Mouse (Mus musculus) thymus, postnatal 0 days (tissue): ENCODE results near the gene 1700025G04Rik. TPM values are rescaled to one million over a fixed set of nuclear protein-coding genes. Genes with fewer than 3 reads are reported as not detected.

Source experiments
- DNase-seq: peaks from one replicate; pipeline ENCODE4 v3.0.0-alpha.2; 2015; ENCODE audit warnings: low spot score
- polyA plus RNA-seq: library from polyadenylated mRNA; unstranded; fragments of >200 nt; fragmentation: Nextera tagmentation; extraction: Ambion mirVana; gene quantifications from 2 replicates; pipeline ENCODE4 v1.2.1, GENCODE M21; 2015

1700025G04Rik gene
- polyA plus RNA-seq, 1 experiment from 2014 or later, result 26.1 TPM

DNA sequence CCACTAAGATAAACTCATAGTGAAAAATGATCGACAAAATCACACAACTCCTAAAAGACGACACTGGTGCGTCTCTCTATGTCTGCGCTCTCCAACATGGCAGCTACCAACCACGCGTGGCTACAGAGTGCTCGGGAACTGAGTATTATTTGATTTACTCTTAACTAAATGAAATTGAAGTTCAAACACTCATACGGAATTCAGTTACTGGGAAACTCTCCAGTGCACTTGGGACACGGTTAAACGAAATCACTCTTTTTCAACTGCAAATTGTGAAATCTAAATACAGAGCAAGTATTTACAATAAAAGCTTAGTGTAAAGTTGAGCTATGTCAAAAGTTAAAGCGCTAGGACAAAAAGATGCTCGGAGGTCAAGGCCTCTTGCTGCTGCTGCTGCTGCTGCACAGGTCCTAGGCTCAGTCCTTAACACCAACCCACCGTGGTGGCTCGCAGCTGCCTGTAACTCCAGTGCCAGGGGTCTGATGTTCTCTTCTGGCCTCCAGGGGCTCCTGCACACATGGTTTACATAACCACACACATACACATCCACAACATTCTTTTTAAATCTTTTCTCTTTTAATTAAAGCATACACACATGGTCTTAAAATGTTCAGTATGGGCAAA lies 13.6 kb downstream of the 1700025G04Rik start:
- DNase-seq, result no peak

DNA sequence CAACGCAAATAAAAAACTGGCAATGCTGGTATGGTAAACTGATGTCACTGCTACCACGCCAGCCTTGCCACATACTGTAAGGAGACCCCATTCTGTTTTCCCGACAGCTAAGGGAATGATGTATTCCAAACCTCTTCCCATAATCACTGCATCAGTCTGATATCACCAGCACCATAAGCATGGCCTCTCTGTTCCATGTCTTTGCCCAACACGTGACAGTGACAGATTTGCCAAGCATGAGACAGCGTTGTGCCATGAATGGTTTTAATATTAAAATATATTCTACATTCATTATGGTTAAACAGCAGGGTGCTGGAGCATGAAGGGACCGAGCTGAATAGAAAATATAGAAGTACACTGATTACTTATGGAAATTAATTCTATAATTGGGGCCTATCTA lies 14.2 kb downstream of the 1700025G04Rik start:
- DNase-seq, result no peak

DNA sequence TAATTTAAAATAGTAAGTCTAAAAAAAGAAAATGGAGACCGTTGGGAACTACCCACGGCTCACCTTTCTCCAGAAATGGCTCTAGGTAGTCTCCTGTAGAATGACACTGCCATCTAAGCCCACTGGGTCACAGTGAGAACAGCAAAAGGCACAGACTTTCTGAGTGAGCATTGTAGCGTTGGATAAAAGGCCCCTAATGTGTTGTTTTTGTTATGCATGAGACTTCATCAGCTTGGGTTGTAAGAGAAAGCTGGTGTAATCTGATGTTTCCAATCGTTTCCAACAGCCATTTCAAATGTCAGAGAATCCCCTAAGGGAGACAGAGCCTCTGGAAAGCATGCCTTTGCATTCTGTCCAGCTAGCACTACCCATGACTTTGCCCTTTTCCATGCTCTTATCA lies 19.5 kb downstream of the 1700025G04Rik start:
- no peak for DNase-seq

DNA sequence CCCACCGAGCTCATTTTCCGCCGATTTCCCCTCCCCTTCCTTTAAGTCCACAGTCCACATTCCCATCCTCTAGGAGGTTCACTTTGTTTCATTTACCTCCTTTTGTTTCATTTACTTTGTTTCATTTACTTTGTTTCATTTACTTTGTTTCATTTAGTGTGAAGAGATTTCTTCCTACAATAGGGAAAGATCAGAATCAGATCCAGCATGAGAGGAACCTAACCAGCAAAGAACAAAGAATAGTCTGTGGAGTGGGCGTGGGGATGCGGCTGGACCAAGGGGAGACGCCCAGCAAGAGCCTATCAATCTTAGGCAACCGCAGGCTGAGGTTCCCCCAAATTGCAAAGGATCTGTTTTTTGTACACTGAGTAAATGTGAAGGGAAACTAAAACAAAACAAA lies 20.2 kb downstream of the 1700025G04Rik start:
- no peak for DNase-seq

DNA sequence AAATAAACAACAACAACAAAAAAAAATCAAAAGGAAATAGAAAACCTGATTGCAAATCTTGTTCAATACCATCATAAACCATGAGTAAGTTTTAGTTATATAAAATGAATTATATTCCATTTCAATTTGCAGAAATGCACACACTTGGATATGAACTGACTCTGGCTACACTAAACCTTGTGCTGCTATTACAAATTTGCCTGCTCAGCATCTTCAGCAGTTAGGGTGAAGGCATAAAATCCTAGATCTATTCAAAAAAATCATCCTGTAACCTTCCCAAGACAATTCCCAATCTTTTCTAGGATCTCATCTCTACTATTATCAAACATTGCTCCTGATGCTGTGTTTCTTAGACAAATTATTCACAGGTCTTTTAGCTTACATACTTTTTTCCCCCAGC lies 22.0 kb downstream of the 1700025G04Rik start:
- no peak for DNase-seq

DNA sequence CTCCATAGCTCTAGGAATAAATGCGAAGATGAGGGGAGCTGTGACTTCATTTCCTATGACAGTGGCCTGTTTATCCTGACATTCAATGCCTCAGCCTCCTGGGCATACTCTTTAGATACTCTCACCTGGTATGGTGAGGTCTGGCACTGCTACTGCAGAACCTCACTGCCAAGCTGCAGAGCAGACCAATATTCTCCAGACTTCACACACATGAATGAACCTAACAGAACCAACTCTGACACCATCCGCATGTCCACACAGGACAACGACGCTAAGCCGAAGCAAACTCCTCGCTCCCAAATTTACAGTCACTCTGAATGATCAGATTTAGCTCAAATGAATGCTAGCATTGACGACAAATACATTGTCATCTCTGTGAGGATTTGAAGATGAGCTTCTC lies 24.4 kb downstream of the 1700025G04Rik start:
- DNase-seq, result no peak

DNA sequence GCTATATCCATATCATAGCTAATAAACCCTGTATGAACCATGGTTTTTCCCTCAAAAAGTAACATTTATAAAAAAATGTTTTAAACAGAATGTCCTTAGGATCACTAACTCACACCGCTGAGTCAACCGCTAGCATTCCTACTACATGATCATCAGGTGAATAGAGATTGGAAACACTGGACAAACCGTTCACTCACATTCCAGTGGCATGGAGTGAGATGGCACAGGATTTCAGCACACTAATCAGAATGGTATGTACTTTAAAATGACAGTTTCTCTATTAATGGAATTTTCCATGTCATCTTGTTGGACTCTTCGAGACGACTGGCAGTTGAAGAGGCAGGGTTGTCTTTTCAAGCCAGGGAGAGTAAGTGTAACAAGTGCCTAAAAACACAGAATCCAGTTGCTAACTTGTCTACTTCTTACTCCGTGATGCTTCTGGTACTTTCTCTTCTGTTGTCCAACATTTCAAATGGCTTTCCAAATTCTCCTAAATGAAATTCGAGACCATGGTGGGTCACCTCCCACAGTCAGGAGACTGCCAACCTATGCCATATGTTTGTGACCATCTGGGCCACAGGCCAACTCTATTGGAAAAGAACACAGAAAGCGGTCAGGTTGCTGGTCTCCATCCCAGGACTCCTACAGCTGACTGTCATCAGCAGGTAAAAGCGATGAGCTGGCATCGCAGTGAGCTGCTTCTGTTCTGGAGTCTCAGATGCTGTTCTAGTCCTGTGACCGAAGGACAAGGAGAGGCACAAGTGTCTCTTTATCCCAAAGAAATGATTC lies 26.4 kb downstream of the 1700025G04Rik start:
- no peak for DNase-seq

DNA sequence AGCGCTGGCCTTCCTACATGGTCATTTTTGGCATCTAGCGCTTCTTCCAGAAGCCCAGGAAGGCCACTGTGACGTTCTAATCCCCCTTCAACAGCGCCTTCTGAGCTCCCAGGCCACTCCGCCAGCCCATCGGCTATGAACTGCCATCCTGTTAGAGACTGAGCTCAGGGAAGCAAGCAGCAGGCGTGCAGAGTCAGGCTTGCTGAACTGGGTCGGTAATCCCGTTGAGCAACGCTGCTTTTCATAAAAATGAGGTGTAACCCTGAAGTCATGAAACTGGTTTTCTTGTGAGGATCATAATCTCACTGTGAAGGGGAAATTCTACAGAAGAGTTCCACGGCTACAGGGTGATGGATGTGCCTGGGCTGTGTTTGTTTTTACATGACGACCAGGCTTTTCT lies 28.2 kb downstream of the 1700025G04Rik start:
- DNase-seq, result no peak

DNA sequence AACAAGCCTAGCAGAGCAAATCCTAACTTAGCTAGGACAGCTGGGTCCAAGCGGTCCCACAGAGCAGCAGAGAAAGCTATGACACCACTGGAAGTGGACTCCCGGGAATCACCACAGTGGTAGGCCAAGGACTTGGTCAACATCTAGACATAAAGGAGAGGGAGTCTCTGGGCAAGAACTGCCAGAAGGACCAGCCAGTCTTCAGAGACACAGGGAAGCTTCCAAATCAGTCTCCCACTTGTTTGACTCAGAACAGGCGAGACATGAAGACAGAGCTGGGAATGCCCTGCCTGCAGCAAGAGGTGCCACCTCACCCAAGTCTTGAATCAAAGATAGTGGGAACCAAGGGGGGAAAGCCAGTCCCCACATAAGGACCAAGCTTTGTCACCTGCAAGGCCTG lies 29.7 kb downstream of the 1700025G04Rik start:
- DNase-seq, result no peak

DNA sequence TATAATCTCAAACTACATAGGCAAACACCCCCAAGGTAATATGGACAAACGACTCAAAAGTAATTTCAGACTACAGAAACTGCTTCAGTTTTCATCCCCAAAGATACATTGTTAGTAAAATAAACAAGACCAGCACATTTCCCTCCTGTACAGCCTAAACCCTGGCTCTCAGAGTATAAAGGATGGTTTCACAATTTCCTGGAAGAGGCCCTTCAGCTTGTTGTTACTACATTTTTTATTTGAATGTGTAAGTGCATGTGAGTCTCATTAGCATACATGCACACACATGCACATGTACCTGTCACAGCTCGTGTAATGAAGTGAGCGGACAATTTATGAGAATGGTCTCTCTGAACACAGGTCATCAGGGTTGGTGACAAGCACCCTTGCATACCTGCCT lies 31.1 kb downstream of the 1700025G04Rik start:
- DNase-seq, result no peak

DNA sequence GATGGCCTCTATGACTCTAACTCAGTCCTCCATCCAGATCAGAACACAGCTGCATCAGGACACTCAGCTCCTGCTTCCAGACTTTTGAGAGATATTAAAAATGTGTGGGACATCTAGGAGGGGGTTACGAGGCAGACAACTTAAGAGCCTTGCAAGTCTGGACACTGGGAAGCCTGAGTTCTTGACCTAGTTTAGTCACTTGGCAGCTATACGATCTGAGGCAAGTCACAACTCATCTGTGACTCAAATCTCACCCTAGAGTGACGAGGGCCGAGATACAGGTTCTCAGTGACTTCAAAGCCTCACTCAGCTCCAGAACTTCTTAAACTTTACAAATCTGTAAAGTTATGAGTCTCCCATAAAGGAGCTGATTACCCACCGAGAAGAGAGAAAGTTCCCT lies 36.8 kb downstream of the 1700025G04Rik start:
- no peak for DNase-seq

DNA sequence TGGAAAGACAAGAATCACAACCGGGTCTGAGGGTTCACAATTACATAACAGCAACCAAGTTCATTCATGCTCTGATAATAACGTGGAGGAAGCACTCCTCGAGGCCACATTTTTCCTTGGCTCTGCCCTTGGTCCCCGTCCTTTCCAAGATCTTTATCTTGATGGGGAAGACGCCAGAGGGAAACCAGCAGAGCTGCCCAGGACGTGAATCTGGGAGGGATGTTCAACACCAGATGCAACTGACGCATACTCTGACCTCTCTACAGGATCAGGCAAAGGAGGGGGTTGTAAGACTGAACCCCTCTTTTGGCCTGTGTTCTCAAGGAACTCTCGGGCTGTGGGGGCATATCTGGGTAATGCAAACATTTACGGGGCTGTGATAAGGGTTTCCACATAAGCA lies 38.1 kb downstream of the 1700025G04Rik start:
- DNase-seq, result no peak

DNA sequence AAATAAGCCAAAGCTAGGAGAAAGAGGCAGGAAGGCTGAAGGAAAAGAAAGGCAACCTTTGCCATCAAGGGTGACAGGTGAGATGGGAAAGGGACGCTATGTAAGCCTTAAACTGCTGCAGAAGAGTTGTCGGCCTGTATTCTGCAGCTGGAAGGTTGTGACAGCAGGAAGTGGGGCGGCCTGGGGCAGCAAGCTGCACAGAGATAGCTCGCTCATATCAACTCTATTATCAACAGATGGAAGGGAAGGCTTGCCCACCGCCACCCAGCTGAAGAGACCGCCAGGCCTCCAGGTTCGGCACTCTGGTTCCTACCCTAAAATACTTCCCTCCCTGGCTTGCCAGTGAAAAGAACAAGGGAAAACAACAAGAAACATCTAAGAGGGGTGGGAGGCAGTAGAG lies 39.9 kb downstream of the 1700025G04Rik start:
- peak; percentile 36 for DNase-seq

DNA sequence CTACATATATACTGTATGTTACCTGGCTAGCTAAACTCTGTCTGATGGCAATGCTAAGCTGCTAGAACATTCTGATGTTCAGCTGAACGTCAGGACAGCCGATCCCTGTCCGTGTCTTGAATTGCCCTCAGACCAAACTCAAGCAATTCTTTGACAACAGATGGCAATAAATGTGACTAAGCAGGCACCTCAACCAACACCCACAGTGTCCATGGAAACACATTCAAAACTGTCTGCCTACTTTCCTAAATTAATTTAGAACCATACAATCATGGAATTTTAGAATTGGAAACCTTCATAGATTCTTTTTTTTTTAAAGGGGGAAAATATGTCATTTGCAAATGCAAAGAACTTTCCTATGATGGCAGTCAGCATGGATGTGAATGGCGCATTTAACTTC lies 41.6 kb downstream of the 1700025G04Rik start:
- no peak for DNase-seq

DNA sequence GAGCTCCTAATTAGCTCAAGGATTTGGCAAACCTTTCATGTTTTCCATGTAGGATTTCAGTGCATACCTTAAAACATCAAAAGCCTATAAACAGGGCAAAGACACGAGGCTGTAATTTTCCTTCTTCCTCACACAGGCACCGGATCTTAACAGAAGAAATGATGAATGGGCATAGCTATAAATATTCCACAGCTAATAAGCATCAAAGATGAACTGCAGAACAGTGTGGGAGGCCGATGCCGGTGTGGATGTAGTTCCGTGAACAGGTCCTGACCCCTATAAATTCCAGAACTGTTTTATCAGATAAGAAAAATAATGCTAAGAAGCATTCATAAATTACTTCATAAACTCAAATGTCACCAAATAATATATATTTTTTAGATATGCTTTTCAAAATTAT lies 42.5 kb downstream of the 1700025G04Rik start:
- no peak for DNase-seq

DNA sequence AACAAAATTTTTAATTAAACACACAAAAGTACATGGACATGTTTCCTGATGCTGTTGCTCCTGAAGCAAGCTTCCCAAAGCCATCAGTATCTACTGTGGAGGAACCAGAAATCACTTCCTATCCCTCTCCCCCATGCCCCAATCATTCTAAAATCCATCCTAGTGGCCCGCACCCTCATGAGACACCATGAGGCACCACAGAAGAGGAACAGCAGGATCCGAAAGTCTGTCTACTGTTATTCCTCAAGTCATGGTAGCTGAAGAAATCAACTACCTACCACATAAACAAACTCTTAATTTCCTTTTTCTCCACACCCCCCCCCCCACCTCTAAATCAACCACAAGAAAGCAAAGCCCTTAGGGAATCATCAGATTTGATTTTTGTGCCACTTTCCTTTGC lies 46.5 kb downstream of the 1700025G04Rik start:
- no peak for DNase-seq

DNA sequence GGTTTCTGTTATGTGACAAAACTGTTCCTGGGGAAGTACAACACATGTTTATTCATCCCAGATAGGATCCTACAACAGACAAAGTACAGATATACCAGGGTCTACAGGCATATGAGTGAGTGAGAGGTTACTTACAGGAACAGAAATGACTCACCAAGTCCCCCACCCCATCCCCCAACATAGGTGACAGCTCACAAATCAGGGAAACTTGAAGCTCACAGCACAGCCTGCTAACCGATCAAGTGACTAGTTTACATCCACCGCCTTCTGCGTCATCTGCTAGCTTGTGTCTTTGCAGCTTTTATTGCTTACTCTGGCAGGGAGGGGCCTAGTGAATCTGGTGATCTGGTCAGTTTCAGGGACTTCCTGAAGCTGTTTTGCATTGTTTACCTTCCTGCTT lies 47.5 kb downstream of the 1700025G04Rik start:
- no peak for DNase-seq

DNA sequence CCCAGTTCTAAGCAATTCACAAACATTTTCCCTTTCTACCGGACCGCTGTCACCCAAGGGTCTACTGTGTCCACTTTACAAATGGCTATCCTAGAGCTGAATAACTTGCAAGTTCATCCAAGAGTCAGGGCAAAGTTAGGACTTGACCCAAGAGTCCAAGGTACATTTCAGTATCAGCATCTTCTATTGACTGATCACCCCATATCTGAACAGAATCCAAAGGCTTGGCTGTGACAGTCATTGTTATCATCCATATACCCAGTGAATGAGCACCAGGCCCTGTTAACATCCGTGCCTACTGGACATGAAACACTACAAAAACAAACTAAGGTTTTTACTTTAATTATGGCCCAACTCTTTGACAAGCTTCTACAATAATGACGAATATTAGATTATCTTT lies 48.9 kb downstream of the 1700025G04Rik start:
- no peak for DNase-seq

DNA sequence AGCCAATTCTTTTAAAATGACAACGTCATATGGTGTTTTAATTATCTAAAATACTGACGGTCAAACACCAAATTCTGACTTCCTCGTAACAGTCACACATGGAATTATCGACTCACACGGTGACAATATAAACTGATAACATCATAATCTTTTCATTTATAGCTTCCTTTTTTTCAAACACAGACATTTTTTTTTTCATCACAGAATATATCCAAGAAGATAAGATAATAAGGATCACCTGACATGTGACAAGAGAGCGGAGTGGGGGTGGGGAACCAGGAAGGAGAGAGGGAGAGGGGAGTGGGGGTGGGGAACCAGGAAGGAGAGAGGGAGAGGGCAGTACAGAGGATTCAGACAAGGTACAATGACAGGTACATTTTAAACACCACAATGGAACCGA lies 49.9 kb downstream of the 1700025G04Rik start:
- no peak for DNase-seq

DNA sequence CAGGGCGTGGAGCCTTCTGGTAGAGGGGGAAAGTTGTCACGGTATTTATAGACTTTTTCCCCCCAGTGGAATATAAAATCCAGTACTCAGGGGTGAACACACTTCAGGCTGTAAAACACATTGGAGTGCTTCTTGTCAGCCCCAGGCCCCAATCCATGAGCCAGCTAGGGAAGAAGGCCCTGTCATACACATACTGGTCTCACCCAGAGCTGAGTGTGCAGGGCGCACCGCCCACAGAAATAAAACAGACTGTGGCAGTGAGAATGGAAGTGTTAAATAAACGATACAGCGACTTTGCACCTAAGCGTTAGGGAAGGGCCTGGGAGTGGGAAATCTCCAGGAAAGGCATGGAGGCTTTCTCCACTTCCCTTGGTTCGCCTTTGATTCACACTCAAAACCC lies 50.3 kb downstream of the 1700025G04Rik start:
- DNase-seq, result no peak

DNA sequence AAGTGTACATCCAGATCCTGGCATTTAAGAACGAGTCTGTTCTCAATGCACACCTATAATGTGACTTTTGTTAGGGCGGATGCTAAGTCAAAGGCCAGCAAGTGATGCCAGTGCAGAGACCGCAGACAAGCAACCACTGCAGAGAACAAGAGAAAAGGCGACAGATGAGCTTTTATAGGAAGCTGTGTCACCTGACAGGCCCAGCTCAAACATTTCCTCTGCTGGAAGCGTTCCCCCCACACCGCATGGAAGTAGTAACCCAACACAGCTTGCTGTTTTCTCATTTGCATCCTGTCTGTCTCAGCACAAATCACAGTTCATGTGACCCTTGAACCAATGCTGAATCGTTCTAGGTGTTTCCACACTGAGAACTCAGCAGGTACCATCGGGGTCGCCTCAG lies 51.8 kb downstream of the 1700025G04Rik start:
- peak; percentile 51 for DNase-seq

DNA sequence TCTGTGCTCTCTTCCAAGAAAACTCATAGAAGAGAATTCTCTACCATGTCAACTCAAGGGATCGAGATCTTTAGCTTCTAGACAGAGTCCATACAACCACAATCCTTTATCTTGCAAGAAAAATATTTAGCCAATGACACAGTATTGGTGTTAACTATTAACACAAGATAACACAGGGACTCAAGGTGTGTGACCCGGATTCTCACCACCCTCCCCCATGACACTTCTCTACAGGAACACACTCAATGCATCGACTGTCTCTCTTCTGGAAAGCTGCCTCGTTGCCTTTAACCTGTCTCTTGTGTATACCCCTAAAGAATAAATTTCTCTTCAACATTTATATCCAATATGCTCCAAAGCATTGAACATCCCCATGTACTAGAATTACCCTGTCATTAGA lies 52.3 kb downstream of the 1700025G04Rik start:
- DNase-seq, result no peak

DNA sequence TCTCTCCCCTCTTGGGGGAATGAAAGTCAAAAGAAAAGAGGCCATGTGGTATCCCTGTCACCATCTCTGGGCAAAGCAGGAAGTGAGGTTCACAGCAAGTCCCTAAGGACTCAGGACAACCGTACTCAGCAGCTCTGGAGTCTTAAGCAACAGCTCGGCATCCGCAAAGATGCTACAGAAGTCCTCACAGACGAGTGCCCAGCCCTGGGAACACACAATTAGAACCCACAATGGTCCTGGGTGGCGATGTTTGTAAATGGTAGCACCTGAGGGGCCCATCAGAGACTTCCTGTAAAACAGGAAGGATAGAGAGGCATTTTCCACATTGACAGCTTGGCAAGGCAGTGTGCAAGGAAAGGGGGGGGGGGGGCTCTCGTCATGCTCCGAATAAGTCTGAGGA lies 55.2 kb downstream of the 1700025G04Rik start:
- no peak for DNase-seq
